Mouse (Mus musculus) liver, embryonic 15.5 days (tissue): ENCODE measurements around the gene Dgki. TPM values are rescaled to one million over a fixed set of nuclear protein-coding genes. Genes with fewer than 3 reads are reported as not detected.

ENCODE experiments used
- ATAC-seq: fragments of 200-750 bp; cut with Nextera tagmentation; 2 replicates; pipeline ENCODE4 v1.8.0; 2017; ENCODE audit warnings: moderate number of reproducible peaks, mild to moderate bottlenecking, moderate library complexity; ENCODE audit not compliant: insufficient read depth
- H3K27ac ChIP-seq: fragments of 300-500 bp; sonication (generic); replicated peaks from 2 replicates; pipeline ENCODE4 v1.5.1; 2015; ENCODE audit warnings: mild to moderate bottlenecking, inconsistent platforms
- H3K27me3 ChIP-seq: fragments of 300-500 bp; sonication (generic); 2 replicates; pipeline ENCODE4 v1.6.1; 2015; ENCODE audit warnings: mild to moderate bottlenecking, inconsistent platforms
- H3K36me3 ChIP-seq: fragments of 300-500 bp; sonication (generic); replicated peaks from 2 replicates; pipeline ENCODE4 v1.6.1; 2015; ENCODE audit warnings: moderate library complexity, mild to moderate bottlenecking, inconsistent platforms
- H3K4me1 ChIP-seq: fragments of 300-500 bp; sonication (generic); replicated peaks from 2 replicates; pipeline ENCODE4 v1.6.1; 2015; ENCODE audit warnings: inconsistent platforms
- H3K4me2 ChIP-seq: fragments of 300-500 bp; sonication (generic); 2 replicates; pipeline ENCODE4 v1.6.1; 2015; ENCODE audit warnings: moderate library complexity, mild to moderate bottlenecking, inconsistent platforms
- H3K4me3 ChIP-seq: fragments of 300-500 bp; sonication (generic); replicated peaks from 2 replicates; pipeline ENCODE4 v1.5.1; 2015; ENCODE audit warnings: mild to moderate bottlenecking, inconsistent platforms
- H3K9ac ChIP-seq: fragments of 300-500 bp; sonication (generic); 2 replicates; pipeline ENCODE4 v1.6.1; 2015; ENCODE audit warnings: moderate library complexity, mild to moderate bottlenecking, inconsistent platforms
- H3K9me3 ChIP-seq: fragments of 300-500 bp; sonication (generic); replicated peaks from 2 replicates; pipeline ENCODE4 v1.6.1; 2016; ENCODE audit warnings: inconsistent platforms
- WGBS: fragments of 180-500 bp; shearing (Covaris S2); methylation state at CpG from one replicate; pipeline ENCODE4 v1.1.7; 2015; ENCODE audit warnings: mixed read lengths; ENCODE audit not compliant: insufficient replicate concordance; 5-methylcytosine and 5-hydroxymethylcytosine counted together
- polyA plus RNA-seq: library from polyadenylated mRNA; unstranded; fragments of >200 nt; fragmentation: Nextera tagmentation; extraction: Ambion mirVana; gene quantifications from 2 replicates; pipeline ENCODE4 v1.2.1, GENCODE M21; 2015

Dgki gene
- polyA plus RNA-seq, 1 experiment from 2014 or later: 0.08 TPM

GRCm38 (mm10) chr6:37240140-37240539 is 59.8 kb downstream of the Dgki start:
- Histone ChIP-seq H3K4me1 (no peaks in the 10 kb centered on the region), H3K4me2 (no peak overlapping the region), H3K36me3 (no peaks in the 10 kb centered on the region), H3K27me3 (no peaks in the 10 kb centered on the region), H3K9ac (no peak overlapping the region), H3K9me3 (no peaks in the 10 kb centered on the region), H3K4me3 (no peak overlapping the region), H3K27ac (no peak overlapping the region)
- WGBS: 56% methylated on average over 7 of the region's 7 CpGs
- no peak for ATAC-seq

GRCm38 (mm10) chr6:37236893-37237292 is 63.1 kb downstream of the Dgki start:
- H3K4me1 ChIP-seq: no peaks in the 10 kb centered on the region
- no peaks in the 10 kb centered on the region for H3K27me3 ChIP-seq
- no peaks in the 10 kb centered on the region for H3K36me3 ChIP-seq
- no peak for ATAC-seq
- H3K4me3 ChIP-seq: no peak overlapping the region
- H3K9me3 ChIP-seq: no peaks in the 10 kb centered on the region
- H3K9ac ChIP-seq: no peak overlapping the region
- no peak overlapping the region for H3K27ac ChIP-seq
- no peak overlapping the region for H3K4me2 ChIP-seq
- 62% methylated on average over 2 of the region's 2 CpGs for WGBS

- no peaks in the 10 kb centered on the region for H3K4me1 ChIP-seq
- ATAC-seq: no peak
- no peaks in the 10 kb centered on the region for H3K27me3 ChIP-seq
- H3K27ac ChIP-seq: no peak overlapping the region
- 53% methylated on average over 6 of the region's 6 CpGs for WGBS
- no peaks in the 10 kb centered on the region for H3K9me3 ChIP-seq
- no peaks in the 10 kb centered on the region for H3K36me3 ChIP-seq
- no peak overlapping the region for H3K9ac ChIP-seq
- no peak overlapping the region for H3K4me3 ChIP-seq
- H3K4me2 ChIP-seq: no peak overlapping the region
These were observed 68.8 kb downstream of the Dgki start for GRCm38 (mm10) chr6:37231148-37231547.

GRCm38 (mm10) chr6:37222947-37223510 is 77.0 kb downstream of the Dgki start:
- H3K4me1 ChIP-seq: no peaks in the 10 kb centered on the region
- no peak overlapping the region for H3K9ac ChIP-seq
- ATAC-seq: peak; percentile 31; the same call in 1 of the 2 replicates
- no peak overlapping the region for H3K4me3 ChIP-seq
- H3K36me3 ChIP-seq: no peaks in the 10 kb centered on the region
- no peaks in the 10 kb centered on the region for H3K27me3 ChIP-seq
- 11% methylated on average over 7 of the region's 7 CpGs for WGBS
- H3K27ac ChIP-seq: no peak overlapping the region
- H3K9me3 ChIP-seq: no peaks in the 10 kb centered on the region
- no peak overlapping the region for H3K4me2 ChIP-seq

- Histone ChIP-seq H3K9ac (no peak overlapping the region), H3K36me3 (no peaks in the 10 kb centered on the region), H3K4me2 (no peak overlapping the region), H3K9me3 (no peaks in the 10 kb centered on the region), H3K4me3 (no peak overlapping the region), H3K27me3 (no peaks in the 10 kb centered on the region), H3K27ac (no peak overlapping the region), H3K4me1 (no peaks in the 10 kb centered on the region)
- no peak for ATAC-seq
- WGBS: 29% methylated on average over 6 of the region's 6 CpGs
These were observed 78.0 kb downstream of the Dgki start for GRCm38 (mm10) chr6:37222016-37222415.

GRCm38 (mm10) chr6:37219110-37219509 is 80.9 kb downstream of the Dgki start:
- H3K4me1 ChIP-seq: no peaks in the 10 kb centered on the region
- WGBS: 67% methylated on average over 4 of the region's 4 CpGs
- no peak for ATAC-seq
- no peak overlapping the region for H3K4me3 ChIP-seq
- H3K4me2 ChIP-seq: no peak overlapping the region
- H3K27me3 ChIP-seq: no peaks in the 10 kb centered on the region
- no peaks in the 10 kb centered on the region for H3K36me3 ChIP-seq
- no peak overlapping the region for H3K9ac ChIP-seq
- no peak overlapping the region for H3K27ac ChIP-seq
- no peaks in the 10 kb centered on the region for H3K9me3 ChIP-seq

GRCm38 (mm10) chr6:37216342-37216763 is 83.6 kb downstream of the Dgki start:
- H3K36me3 ChIP-seq: no peaks in the 10 kb centered on the region
- H3K4me1 ChIP-seq: no peaks in the 10 kb centered on the region
- H3K4me2 ChIP-seq: no peak overlapping the region
- no peak overlapping the region for H3K27ac ChIP-seq
- no peaks in the 10 kb centered on the region for H3K9me3 ChIP-seq
- WGBS: 33% methylated on average over 4 of the region's 4 CpGs
- no peak overlapping the region for H3K4me3 ChIP-seq
- no peaks in the 10 kb centered on the region for H3K27me3 ChIP-seq
- no peak overlapping the region for H3K9ac ChIP-seq
- ATAC-seq: no peak

GRCm38 (mm10) chr6:37215655-37216054 is 84.3 kb downstream of the Dgki start:
- H3K9me3 ChIP-seq: no peaks in the 10 kb centered on the region
- H3K4me3 ChIP-seq: no peak overlapping the region
- H3K27me3 ChIP-seq: no peaks in the 10 kb centered on the region
- H3K4me1 ChIP-seq: no peaks in the 10 kb centered on the region
- H3K4me2 ChIP-seq: no peak overlapping the region
- H3K36me3 ChIP-seq: no peaks in the 10 kb centered on the region
- H3K9ac ChIP-seq: no peak overlapping the region
- 43% methylated on average over 10 of the region's 10 CpGs for WGBS
- no peak overlapping the region for H3K27ac ChIP-seq
- no peak for ATAC-seq

GRCm38 (mm10) chr6:37212930-37213329 is 87.1 kb downstream of the Dgki start:
- Histone ChIP-seq H3K27ac (no peak overlapping the region), H3K36me3 (no peaks in the 10 kb centered on the region), H3K4me2 (no peak overlapping the region), H3K9ac (no peak overlapping the region), H3K4me1 (no peaks in the 10 kb centered on the region), H3K27me3 (no peaks in the 10 kb centered on the region), H3K4me3 (no peak overlapping the region), H3K9me3 (no peaks in the 10 kb centered on the region)
- 27% methylated on average over 4 of the region's 4 CpGs for WGBS
- no peak for ATAC-seq

- no peaks in the 10 kb centered on the region for H3K27me3 ChIP-seq
- H3K4me2 ChIP-seq: no peak overlapping the region
- H3K4me3 ChIP-seq: no peak overlapping the region
- H3K9ac ChIP-seq: no peak overlapping the region
- H3K9me3 ChIP-seq: no peaks in the 10 kb centered on the region
- WGBS: 62% methylated on average over 9 of the region's 9 CpGs
- no peak overlapping the region for H3K27ac ChIP-seq
- no peaks in the 10 kb centered on the region for H3K4me1 ChIP-seq
- no peaks in the 10 kb centered on the region for H3K36me3 ChIP-seq
- no peak for ATAC-seq
These were observed 88.3 kb downstream of the Dgki start for GRCm38 (mm10) chr6:37211545-37212247.

- Histone ChIP-seq H3K9me3 (no peaks in the 10 kb centered on the region), H3K4me1 (no peaks in the 10 kb centered on the region), H3K4me3 (no peak overlapping the region), H3K27me3 (no peaks in the 10 kb centered on the region), H3K4me2 (no peak overlapping the region), H3K9ac (no peak overlapping the region), H3K27ac (no peak overlapping the region), H3K36me3 (no peaks in the 10 kb centered on the region)
- WGBS: 48% methylated on average over 4 of the region's 4 CpGs
- no peak for ATAC-seq
These were observed 97.1 kb downstream of the Dgki start for GRCm38 (mm10) chr6:37202901-37203300.

GRCm38 (mm10) chr6:37200840-37201239 is 99.1 kb downstream of the Dgki start:
- H3K4me3 ChIP-seq: no peak overlapping the region
- 69% methylated on average over 5 of the region's 5 CpGs for WGBS
- H3K9me3 ChIP-seq: no peaks in the 10 kb centered on the region
- H3K4me2 ChIP-seq: no peak overlapping the region
- no peaks in the 10 kb centered on the region for H3K4me1 ChIP-seq
- no peak for ATAC-seq
- H3K27me3 ChIP-seq: no peaks in the 10 kb centered on the region
- no peak overlapping the region for H3K9ac ChIP-seq
- no peak overlapping the region for H3K27ac ChIP-seq
- H3K36me3 ChIP-seq: no peaks in the 10 kb centered on the region
